Mouse (Mus musculus): ENCODE results near the gene Mpdu1.
"Not testable (repeated sequence)": the region's sequence is repeated elsewhere in the genome, so short reads cannot be mapped to it uniquely, and the experiment has no call there.

The Mpdu1 gene

DNA sequence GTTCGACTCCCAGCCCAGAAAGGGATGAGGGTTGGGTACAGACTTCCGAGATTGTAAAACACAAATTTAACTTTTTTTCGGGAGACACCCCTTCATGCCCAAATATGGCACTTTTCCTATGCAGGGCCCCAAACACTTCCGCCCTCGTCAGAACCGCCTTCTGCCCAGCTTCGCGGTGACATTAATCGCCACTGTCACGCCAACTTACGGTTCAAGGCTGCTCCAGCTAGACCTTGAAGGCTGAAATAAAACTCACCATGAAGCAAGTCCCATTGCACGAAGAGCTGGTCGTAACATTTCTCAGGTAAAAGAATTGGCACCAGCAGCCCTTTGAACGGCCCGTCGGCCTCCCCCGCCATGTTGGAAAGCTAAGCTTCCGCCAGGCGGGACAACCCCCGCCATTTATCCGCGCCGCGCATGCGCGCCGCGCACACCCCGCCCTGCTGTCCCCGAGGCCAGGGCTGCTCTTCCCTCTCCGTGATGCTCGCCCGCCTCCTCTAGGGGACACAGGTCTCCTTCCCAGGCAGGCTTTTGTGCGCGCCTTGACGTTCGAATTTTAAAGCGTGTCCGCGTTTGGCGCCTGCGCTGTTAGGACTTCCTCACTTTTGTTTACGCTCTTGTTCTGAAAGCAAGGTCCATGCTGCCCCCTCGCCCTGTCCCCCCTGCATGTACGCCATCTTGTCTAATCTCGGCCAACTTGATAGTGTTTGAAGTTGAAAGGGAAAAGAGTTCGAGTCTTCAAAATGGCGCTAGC is at the start of gene Mpdu1:
TSS of gene Mpdu1 (minus strand) at position 430 of the 754 bp plus-strand sequence.
- DNase-seq: peak; percentile 96

DNA sequence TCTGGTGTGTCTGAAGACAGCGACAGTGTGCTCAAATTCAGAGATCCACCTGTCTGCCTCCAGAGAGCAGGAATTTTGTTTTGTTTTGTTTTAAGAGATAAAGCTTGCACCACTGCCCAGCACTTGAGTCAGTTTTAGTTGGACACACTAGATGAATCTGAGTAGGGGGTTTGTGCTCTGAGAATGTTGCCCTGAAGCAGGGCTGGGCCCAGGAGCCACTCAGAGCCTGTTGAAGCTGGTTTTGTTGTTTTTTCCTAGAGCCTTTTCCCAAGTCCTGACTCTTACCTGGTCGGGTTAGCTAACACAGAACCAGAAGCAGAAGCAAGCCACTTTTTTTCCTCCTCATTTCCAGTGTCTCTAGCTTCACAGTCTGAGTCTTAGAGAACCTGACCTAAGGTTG is 48.6 kb upstream of the Mpdu1 start:
- no peak for DNase-seq

DNA sequence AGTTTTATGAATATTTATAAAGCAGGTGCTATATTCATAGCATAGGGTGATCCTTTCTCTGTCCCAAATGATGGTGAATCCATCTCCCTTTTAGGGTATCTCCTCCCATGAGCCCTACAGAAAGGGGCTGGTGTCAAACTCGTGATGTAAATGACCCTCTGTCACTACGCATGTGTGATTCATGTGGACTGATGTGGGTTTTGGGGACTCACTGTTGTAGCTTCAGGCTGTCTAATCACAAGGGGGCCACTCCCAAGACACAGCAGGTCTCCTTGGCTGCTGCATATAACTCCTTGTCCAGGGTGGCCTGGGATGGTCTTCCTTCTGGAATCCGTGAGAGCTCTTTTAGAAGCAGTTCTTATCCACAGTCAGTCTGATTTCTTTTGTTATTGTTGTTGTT is 48.0 kb upstream of the Mpdu1 start:
- DNase-seq: no peak

DNA sequence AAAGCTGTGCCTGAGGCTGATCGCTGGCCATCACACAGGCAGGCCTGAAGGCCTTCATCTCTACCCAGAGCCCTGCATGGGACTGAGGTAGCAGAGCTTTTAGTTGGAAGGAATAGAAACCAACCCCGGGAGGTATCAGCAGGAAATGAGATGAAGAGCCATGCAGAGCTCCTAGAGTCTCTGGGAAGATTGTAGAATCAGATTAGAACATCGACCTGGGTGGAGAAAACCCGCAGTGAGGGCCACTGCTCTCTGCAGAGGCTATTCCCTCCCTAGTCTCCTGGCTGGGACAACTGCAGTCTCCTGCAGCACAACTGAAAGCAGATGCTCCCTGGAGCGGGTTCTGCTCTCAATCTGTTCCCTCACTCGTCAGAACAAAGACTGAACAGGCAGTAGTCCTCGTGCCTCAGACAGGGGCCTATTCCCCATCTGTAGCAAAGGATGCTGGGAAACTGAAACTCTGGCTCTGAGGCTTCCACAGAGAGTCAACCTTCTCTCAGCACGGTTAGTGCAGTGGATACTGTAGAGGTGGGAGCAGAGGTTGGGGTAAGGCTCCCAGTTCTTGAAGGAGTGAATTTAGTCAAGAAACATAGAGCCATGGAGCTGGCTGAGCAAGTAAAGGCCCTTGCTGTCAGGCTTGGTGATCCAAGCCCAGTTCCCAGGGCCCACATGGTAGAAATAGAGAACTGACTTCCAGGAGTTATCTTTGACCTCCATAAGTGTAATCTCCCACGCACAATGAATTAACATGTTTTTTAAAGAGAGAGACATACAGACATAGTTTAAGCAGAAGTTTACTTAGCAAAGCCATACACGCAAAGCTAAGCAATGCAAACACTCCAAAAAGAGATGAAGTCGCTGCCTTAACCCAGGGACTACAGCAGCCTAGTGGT is 47.4 kb upstream of the Mpdu1 start:
- no peak for DNase-seq

DNA sequence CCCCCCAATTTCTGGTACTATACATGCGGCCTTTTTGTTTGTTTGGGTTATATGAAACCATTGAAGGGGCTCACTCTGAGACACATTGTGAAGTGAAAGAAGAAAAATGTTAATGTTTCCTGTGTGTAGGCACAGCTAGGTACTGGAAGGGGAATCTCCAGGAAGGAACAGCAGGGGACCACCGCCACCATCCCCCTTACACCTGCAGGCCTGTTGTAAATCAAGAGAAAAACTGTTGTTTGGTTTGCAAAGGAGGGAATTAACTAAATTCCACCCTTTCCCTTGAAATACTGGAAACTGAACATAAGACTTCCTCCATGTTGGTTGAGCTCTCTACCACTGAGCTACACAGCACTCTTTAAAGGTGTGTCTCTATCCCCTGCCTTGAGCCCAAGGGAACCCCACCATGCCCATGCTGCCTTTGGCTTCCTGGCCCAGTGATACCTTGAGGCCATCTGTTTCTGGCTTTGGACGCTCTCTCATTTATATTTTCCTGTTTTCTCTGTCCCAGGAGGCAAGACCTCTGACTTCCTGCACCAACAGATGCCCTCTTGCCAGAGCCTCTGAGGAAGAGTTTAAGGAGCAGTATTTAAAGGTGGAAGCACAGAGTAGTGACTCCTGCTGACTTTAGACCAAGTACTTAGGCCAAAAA is 46.3 kb upstream of the Mpdu1 start:
- no peak for DNase-seq

DNA sequence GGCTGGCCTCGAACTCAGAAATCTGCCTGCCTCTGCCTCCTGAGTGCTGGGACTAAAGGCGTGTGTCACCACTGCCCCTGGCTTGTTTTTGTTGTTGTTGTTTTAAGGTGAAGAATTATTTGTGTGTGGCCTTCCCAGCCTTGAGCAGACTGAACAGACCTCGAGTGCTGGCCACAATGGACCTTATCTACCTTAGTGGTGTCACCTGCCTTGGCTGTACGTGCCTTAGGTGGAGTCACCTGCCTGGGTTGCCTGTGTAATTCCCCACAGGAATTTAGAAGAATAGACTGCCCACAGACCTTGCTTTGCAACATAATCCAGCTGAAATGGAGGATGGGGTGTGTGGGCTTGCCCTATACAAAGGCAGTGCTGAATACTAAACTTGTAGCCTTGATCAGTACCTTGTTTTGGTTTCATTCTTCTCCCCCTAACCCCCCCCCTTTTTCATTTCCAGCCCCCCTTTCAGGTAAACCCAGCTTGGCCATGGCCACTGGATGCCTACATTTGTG is 45.5 kb upstream of the Mpdu1 start:
- DNase-seq: no peak

DNA sequence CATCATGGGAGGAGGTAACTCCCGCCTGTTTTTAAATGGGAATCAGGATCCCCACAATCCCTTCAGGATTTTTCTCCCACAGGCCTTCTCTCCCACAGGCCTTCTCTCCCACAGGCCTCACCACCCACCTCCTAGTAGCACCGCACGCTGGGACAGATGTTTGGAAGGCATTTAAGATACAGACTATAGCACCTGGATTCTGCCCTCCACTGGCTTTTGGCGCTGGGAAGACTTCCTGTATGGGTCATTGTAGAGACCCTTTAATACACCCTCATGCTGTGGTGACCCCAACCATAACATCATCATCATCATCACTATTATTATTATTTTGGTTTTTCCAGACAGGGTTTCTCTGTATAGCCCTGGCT is 45.0 kb upstream of the Mpdu1 start:
- DNase-seq: no peak

DNA sequence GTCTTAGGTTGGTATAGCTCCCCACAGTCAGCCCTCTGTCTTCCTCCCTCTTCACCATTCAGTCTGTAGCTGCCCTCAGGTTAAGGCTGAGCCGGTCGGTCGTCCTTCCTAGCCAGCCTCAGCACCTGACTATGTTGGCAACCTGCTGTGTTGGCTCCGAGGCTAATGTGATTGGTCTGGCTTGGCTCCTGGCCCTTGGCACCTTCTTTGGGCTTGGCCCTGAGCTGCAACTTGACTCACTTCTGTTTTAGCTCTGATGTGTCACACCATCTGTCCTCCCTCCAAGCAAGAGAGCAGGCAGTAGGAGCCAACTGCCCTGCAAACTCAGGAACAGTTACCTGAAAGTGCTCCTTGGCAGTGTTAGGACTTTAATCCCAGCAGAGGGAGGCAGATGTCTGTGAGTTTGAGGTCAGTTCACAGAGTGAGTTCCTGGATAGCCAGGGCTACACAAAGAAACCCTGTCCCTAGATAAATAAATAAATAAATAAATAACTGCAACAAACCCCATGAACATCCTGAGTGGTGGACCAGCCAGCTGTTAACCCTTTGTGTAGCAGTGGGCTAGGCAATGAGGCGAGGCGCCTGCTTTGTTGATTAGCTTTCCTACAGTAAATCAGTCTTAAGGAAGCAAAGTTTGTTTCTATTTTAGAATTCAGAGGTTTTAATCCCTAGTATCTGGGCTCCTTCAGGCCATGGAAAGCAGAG is 44.5 kb upstream of the Mpdu1 start:
- peak; percentile 75 for DNase-seq

DNA sequence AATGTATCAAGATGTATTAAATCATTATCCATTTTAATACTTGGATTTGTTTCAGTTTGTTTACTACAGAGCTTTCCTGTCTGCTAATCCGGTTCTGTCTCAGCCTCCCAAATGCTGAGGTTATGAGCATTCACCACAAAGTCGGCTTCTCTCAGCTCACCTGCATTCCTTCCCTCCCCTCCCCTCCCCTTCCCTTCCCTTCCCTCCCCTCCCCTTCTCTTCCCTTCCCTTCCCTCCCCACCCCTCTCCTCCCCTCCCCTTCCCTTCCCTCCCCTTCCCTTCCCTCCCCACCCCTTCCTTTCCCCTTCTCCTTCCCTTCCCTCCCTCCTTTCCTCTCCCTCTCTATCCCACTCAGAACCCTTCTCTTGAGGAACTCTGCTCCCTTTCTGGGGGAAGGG is 42.2 kb upstream of the Mpdu1 start:
- DNase-seq: no peak

DNA sequence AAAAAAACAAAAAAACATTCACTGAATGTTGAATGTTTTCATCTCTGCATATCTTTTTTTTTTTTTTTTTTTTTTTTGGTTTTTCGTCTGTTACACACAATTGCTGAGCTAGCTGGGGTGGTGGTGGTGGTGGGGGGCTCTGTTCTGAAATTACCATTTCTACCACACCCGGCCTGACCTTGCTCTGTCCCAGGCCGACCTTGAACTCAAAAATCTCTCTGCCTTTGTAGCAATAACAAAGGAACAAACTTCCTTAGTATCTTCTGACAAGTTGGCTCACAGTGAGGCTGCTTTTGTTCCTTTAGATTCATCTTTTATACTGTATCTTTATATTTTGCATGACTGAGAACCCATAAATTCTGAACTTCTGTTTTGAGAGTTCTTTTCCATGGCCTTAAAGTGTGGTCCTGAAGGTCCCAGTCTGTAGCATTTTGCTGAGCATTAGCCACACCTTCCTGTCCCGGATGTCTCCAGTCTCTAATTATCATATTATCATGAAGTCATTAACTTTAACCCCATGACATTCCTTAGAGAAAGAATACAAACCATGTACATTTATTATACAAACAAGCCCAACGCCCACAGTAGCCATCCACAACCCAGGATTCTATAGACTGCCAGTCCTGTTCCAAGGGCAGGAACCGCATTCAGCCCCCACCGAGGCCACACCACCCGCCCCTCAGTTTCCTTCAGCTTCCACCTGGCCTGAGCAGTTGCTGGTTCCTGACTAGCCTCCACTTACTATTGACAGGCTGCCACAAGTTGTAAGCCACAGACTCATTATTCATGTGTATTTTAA is 41.6 kb upstream of the Mpdu1 start:
- DNase-seq: no peak

DNA sequence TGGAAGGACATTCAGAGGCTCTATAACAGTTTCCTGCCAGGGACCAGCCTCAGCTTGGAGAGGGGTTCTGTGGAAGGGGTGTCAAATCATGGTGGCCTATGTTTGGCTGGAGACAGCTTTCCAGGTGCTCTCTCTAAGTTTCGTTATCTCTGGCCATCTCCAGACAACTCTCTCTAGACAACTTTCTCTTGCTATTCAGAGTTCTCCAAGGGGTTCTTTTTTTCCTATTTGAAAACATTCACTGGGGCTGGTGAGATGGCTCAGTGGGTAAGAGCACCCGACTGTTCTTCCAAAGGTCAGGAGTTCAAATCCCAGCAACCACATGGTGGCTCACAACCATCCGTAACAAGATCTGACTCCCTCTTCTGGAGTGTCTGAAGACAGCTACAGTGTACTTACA is 40.9 kb upstream of the Mpdu1 start:
- not testable (repeated sequence) for DNase-seq

DNA sequence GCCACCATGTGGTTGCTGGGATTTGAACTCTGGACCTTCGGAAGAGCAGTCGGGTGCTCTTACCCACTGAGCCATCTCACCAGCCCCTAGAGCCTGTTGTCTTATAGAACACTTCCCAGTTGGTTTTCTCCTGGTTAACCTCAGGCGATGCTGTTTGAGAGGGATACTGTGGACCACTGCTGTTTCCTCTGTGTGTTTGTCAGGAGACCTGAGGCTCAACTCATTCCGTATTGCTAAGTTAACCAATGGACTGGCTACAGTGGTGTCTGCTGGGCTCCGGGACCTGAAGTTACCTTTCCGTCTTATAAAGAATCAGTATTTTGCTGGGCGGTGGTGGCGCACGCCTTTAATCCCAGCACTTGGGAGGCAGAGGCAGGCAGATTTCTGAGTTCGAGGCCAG is 40.4 kb upstream of the Mpdu1 start:
- DNase-seq: not testable (repeated sequence)

DNA sequence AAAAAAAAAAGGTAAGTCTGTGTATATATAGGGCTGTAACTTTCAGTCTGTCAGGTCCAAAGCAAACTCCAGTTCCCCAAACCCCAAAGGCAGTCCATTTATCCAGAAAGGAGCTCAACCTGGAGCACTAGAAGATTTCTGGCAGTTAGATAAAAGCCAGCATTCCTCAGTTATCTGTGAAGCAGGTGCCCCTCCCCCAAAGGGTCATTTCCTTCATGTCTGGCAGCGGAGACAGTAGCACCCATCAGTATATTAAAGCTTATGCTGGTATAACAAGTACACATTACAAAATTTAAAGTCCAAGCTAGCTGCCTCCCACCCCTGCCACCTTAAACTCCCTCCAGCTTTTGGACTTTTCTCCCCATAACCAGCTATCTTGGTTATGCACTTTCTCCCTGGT is 37.2 kb upstream of the Mpdu1 start:
- DNase-seq: no peak

DNA sequence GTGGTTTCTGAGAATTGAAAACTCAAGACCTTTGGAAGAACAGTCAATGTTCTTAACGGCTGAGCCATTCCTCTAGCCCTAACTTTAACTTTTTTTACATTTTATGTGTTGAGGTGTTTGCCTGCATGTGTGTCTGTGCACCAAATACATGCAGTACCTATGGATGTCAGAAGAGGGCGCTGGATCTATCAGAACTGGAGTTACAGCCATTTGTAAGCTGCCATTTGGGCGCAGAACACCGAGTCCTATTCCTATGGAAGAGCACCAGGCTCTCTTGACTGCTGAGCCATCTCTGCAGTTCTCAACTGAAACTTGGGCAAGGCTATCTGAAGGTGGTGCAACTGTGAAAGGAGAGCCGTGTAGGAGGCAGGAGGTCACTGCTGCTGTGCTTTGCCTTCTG is 36.1 kb upstream of the Mpdu1 start:
- no peak for DNase-seq

DNA sequence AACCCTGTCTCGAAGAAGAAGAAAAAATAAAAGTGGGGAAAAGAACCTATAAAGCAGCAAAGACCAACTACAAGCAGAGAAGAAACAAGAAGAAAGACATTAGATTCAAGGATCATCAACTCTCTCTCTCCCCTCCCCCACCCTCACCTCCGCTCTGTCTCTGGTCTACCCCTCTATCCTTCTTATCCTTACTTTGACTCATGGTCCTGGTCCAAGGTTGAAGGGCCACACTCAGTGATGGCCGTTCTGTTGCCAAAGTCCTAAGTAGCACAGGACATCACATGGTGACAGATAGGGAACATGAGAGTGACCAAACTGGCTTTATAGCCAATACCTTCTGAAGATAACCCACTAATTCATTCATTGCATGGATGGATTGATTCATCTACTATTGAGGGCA is 35.0 kb upstream of the Mpdu1 start:
- DNase-seq: no peak

DNA sequence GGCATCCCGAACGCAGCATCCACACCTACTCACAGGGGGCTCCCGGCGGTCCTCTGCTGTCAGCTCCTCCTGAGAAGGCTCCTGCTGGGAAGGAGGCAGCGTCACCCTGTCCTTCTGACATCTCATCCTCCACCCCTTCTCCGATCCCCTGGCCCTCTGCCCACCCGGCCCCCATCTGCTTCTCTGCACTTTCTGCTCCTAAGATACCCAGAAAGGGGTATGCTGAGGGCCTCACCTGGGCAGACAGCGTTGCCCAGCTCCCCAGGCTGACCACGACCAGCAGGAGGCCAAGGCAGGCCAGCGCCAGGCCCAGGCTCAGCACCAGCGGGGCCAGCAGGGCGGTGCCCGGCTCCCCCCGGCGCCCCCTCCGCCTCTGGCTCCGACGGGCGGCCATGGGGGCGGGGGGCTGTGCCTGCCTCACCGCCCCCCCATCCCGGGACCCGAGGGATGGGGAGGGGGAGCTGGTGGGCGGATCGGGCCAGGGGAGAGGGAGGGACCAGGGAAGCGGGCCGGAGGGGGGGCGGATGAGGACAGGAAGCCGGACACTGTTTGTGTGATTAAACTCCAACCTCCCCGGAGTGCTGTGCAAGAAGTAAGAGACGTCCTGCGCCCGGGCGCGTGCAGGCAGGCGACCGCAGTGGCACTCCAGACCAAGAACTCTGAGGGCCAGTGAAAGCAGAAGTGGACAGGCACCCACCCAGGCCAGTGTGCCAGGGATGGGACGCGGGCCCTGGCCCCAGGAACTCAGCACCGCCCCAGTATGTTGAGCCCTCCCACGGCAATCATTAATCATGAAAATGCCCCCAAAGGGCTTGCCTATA is 33.1 kb upstream of the Mpdu1 start, which contains the start of the genes Tnfsf12 and Tnfsfm13:
TSS of gene Tnfsf12 (minus strand) at position 489 of the 821 bp plus-strand sequence.
TSS of gene Tnfsfm13 (minus strand) at position 738 of the 821 bp plus-strand sequence.
- peak; percentile 89 for DNase-seq

DNA sequence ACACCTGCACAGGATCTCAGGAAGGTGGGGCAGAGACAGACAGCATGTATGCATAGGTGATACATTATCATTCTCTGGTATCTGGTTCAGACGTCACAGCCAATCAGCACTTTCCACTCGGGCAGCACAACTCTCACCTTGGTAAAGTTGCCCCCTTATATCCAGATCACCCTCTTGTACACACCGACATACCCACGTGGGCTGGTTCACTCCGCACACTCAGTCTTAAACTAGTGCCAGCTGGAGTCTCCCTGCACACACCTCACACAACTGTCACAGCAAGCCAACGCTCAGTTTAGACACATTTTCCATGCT is 32.6 kb upstream of the Mpdu1 start:
- no peak for DNase-seq

DNA sequence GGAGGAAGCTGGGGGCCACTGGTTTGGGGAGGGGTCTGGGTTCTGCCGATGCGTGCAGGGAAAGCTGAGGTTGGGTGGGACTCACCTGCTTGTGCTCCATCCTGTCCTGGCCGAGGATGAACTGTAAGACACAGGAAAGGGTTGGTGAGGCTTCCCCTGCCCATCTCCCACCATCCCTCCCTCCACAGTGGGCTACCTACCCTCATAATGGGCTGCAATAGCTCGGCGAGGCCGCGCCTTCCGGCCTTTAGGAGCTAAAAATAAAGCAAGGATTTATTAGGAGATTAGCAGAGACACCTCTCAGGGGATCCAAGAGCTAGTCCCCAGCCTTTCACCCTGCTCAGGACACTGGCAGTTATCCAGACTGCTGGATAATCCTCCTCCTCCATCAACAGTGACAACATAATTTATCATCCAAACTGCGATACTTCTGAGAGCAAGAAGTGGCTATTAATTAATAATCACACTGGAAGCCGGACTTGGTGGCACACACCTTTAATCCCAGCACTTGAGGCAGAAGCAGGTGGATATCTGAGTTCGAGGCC is 31.1 kb upstream of the Mpdu1 start:
- DNase-seq: no peak

DNA sequence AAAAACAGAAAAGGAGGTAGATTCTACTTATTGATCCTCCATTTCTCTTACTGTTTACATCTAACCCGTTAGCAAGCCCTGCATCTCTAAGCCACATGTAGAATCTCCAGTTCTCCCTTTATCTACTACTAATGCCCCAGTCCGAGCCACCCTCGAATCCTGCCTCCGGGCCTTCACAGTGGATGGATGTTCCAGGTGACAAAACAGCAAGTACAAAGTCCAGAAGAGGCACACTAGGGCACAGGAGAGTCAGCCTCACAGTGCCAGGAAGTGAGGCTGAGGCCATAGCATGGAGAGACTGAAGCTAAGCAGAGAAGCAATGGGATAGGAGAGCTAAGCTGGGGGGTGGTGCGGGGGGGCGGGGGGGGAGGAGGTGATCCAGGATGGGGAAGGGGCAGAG is 30.4 kb upstream of the Mpdu1 start:
- DNase-seq: no peak

DNA sequence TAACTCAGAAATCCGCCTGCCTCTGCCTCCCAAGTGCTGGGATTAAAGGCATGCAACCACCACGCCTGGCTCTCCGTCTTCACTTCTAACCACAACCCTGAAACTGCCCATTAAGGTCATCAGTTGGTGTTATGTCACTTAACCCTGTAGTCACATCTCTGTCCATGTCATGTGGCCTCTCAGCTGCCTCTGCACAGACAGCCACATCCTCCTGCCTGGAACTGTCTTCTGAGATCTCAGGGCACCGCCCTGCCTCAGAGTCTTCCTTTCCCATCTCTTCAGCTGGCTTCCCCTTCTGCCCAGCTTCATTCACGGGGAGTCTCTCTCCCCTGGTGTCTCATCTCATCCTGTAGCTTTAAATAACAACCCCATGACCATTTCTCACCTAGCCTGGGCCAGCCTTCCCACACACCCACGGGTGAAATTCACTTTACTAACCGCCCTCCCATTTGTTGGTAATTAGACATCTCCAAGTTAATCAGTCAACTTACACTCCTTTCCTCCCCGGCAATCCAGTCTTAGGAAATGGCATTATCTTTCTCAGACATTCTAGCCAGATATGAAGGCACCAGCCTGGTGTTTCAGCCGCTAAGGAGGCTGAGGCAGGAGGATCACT is 29.9 kb upstream of the Mpdu1 start:
- DNase-seq: peak; percentile 62
